11 mouse cellular contexts compared by ENCODE assay signal in the genomic region with DNA sequence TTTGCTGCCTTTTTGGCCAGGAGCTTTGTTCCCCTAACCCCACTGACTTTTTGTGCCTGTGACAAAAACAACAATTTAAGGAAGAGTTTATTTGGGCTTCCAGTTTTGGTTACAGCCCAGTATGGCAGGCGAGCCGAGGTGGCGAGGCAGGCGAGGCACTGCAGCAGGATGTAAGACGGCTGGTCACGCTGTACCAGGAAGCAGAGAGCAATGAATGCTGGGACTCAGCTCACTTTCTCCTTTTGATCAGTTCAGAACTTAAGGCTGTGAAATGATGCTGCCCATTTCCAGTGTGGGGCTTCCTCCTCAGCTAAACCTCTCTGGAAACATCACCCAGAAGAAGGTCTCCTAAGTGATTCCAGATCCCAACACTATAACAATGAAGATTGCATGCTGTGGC. TPM values are rescaled to one million over a fixed set of nuclear protein-coding genes. Genes with fewer than 3 reads are reported as not detected.
DNase-seq lines count a peak whose midpoint lies in the region; ATAC-seq and TF ChIP-seq lines count a peak whose summit lies in the region.
"Had no signal": no experiment of that assay in that cellular context is flagged by ENCODE, and none has a peak within 500 bp of the region (broad histone marks: within the 10 kb centered on the region; RNA-seq: fewer than 3 reads in every experiment).

No protein-coding gene starts in this region.

- ATAC-seq in hindbrain, embryonic 14.5 days (ENCODE audit: low FRiP score): no peak

- peak overlapping the region; percentile 79 for H3K27ac ChIP-seq in embryonic fibroblast, embryonic 13.5 days (ENCODE audit: insufficient read depth, low read length)
- peak overlapping the region; percentile 50 for H3K27ac ChIP-seq in limb, embryonic 10.5 days
- H3K27ac ChIP-seq in hindbrain, embryonic 14.5 days: no peak overlapping the region
- H3K27ac ChIP-seq: macrophage; neural tube, embryonic 15.5 days had no signal

- peak; percentile 49 to 57 for DNase-seq in heart, adult 18-20 months
- no peak for DNase-seq in heart, postnatal 25 days (ENCODE audit: low spot score)
- DNase-seq in 3T3-L1 (ENCODE audit: low read depth, low spot score): peak; percentile 33
- DNase-seq in limb, embryonic 10.5 days (ENCODE audit: low spot score): no peak
- DNase-seq in left cerebral cortex, adult 8-10 months (ENCODE audit: low spot score in 2 of 2): no peak
- DNase-seq in adrenal gland, postnatal 10 days: no peak
- no peak for DNase-seq in hindbrain, embryonic 14.5 days (ENCODE audit: low spot score)
- DNase-seq: cerebellum, postnatal 14 days had no signal

- H3K9ac ChIP-seq in hindbrain, embryonic 14.5 days: no peak overlapping the region
- H3K9ac ChIP-seq: neural tube, embryonic 15.5 days had no signal

- no peaks in the 10 kb centered on the region for H3K27me3 ChIP-seq in limb, embryonic 10.5 days (ENCODE audit: low read depth, poor library complexity, severe bottlenecking)
- no peaks in the 10 kb centered on the region for H3K27me3 ChIP-seq in hindbrain, embryonic 14.5 days (ENCODE audit: control insufficient read depth, insufficient read depth, low read length)
- H3K27me3 ChIP-seq: neural tube, embryonic 15.5 days had no signal

- H3K9me3 ChIP-seq in limb, embryonic 10.5 days (replicated peaks): no peaks in the 10 kb centered on the region
- no peaks in the 10 kb centered on the region for H3K9me3 ChIP-seq in hindbrain, embryonic 14.5 days (ENCODE audit: control insufficient read depth, low read length)
- H3K9me3 ChIP-seq: neural tube, embryonic 15.5 days had no signal

- intact Hi-C loops in heart, postnatal 25 days (cut with DNase I): loop anchor here (2.0 kb wide), 1 partner anchor 23 kb away; a partner anchor contains a TSS

- H3K36me3 ChIP-seq in limb, embryonic 10.5 days: no peaks in the 10 kb centered on the region
- no peaks in the 10 kb centered on the region for H3K36me3 ChIP-seq in hindbrain, embryonic 14.5 days (replicated peaks; ENCODE audit: control insufficient read depth, insufficient read depth)
- H3K36me3 ChIP-seq: neural tube, embryonic 15.5 days had no signal

- no peak for TF ChIP-seq POLR2A in embryonic fibroblast, embryonic 13.5 days (IDR thresholded peaks at IDR 0.05; ENCODE audit: low read depth, low read length)

- H3K4me1 ChIP-seq in embryonic fibroblast, embryonic 13.5 days (ENCODE audit: control insufficient read depth, insufficient read depth, low read length): peaks cover 19% of the 10 kb centered on the region
- H3K4me1 ChIP-seq in limb, embryonic 10.5 days: peaks cover 19% of the 10 kb centered on the region
- H3K4me1 ChIP-seq in hindbrain, embryonic 14.5 days (replicated peaks; ENCODE audit: control insufficient read depth, insufficient read depth, low read length): no peaks in the 10 kb centered on the region

- 69% methylated on average over 6 of the region's 6 CpGs for WGBS in limb, embryonic 10.5 days
- 79% methylated on average over 6 of the region's 6 CpGs for WGBS in hindbrain, embryonic 14.5 days

- H3K4me2 ChIP-seq in hindbrain, embryonic 14.5 days (replicated peaks): no peak overlapping the region
- H3K4me2 ChIP-seq: neural tube, embryonic 15.5 days had no signal

- no peak overlapping the region for H3K4me3 ChIP-seq in embryonic fibroblast, embryonic 13.5 days (ENCODE audit: insufficient read depth, low read length)
- no peak overlapping the region for H3K4me3 ChIP-seq in limb, embryonic 10.5 days
- no peak overlapping the region for H3K4me3 ChIP-seq in hindbrain, embryonic 14.5 days (replicated peaks; ENCODE audit: low read length)
- H3K4me3 ChIP-seq: neural tube, embryonic 15.5 days had no signal

- no peak for TF ChIP-seq CTCF in embryonic fibroblast, embryonic 13.5 days (IDR thresholded peaks at IDR 0.05; ENCODE audit: borderline replicate concordance, insufficient read depth, low read length)

RNA-seq across cellular contexts. Expression of a gene that starts 23.3 kb away (rescaled TPM):
- 100 to 1,000 TPM in 1 of 2 experiments, 10 to 100 TPM in 1; 99.1 to 111 TPM for total RNA-seq in heart, adult 18-20 months (2021)
- total RNA-seq in heart, postnatal 25 days (2021): 100 to 1,000 TPM; 126 to 128 TPM
- polyA plus RNA-seq in embryonic fibroblast, embryonic 13.5 days (2011; ENCODE audit: insufficient read length, low read depth, missing spikeins): 1,555 and 1,872 TPM in 2 replicates
- 2,907 and 3,028 TPM in 2 replicates for polyA plus RNA-seq in limb, embryonic 10.5 days (2016; fragmentation: Nextera tagmentation; extraction: Ambion mirVana)
- total RNA-seq in left cerebral cortex, adult 8-10 months (2022): 100 to 1,000 TPM; 329 to 544 (median 431) TPM
- total RNA-seq in adrenal gland, postnatal 10 days (2021): 100 to 1,000 TPM; 483 to 577 TPM
- 5,328 and 5,854 TPM in 2 replicates for polyA plus RNA-seq in hindbrain, embryonic 14.5 days (2014; fragmentation: Nextera tagmentation; extraction: Ambion mirVana)

Comparison
In these comparisons a context has a peak if more than half of its experiments do, and no peak if none do; other contexts are left out.
1. DNase-seq: peak in heart, adult 18-20 months (2 of 2) and 3T3-L1 (single experiment); none in heart, postnatal 25 days (single experiment), limb, embryonic 10.5 days (single experiment), left cerebral cortex, adult 8-10 months (0 of 2), adrenal gland, postnatal 10 days (single experiment) and hindbrain, embryonic 14.5 days (single experiment).